Mouse (Mus musculus) cerebral cortex, adult 2 months (tissue): ENCODE data around the gene Ttc9b.

Experiments used
- WGBS: fragments of 180-500 bp; shearing (Covaris S2); methylation state at CpG from one replicate; pipeline ENCODE4 v1.1.7; 2018; 5-methylcytosine and 5-hydroxymethylcytosine counted together

The Ttc9b gene

GRCm38 (mm10) chr7:27653681-27654437 is at the start of gene Ttc9b:
Ttc9b (plus strand) TSS chr7:27653915.
- WGBS = under 1% methylated on average over 61 of the region's 62 CpGs

DNA sequence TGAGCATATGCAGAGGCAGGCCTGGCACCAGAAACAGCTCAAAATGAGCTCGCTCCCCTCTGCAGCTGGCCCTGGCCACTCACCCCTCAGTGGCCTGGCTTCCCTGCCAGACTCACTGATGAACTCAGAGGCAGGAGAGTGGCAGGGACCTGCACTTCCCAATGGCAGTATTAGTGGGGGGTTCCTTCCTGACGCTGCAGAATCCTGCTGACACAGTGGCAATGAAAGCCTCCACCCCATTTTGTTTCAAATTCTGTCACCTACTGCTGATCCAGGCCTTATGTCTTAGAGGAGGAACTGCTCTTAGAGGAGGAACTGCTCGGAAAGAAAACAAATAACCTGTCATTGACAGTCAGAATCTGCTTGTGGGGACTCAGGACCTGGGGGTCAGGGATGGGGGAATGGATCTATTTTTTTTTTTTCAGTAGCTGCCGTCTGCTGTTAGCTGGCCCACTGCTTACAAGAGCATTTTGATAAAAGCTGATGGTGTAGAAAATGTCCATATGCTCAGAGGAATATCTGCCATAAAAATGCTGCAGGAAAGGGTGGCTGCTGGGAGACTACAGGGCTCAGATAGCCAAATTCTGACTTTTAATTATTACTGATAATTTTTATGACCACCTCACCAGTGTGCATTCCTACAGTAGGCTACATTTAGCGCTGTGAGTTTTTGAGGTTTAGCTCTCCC is 48.9 kb upstream of the Ttc9b start:
- WGBS = 23% methylated on average over 5 of the region's 5 CpGs

DNA sequence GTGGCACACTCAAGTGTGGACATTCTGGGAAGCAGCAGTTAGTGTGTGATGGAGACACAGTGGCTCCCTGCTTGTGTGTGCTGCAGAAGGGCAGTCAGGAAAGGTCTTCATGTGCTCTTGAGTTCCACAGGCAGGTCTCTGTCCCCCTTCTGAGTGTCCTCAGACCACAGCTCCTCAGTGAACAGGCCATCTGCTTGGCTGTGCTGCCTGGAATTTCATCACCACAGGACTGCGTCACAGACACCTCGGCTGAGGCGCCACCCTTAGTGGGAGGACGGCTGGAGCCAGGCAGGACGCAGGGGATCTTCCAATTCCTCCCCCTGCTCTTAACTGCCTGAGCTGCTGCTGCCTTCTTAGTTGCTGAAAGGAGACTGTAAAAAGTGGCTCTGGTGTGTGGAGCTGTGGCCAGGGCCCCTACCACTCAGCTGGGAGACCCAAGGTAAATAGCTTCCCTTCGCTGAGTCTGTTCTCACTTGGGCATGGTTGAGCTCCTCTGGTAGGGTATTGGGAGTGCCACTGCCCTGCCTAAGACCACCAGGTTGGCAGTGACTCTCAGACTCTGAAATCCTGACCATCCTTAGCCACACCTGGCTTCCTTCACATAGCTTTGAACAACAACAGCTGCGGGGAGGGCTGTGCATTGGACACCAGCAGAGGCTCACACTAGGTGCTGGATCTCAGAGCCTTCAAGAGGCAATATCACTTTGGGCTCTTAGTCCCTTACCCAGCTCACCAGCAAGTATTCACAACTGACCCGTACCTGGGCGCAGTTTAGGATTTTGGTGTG is 48.0 kb upstream of the Ttc9b start:
- WGBS = 46% methylated on average over 9 of the region's 9 CpGs

DNA sequence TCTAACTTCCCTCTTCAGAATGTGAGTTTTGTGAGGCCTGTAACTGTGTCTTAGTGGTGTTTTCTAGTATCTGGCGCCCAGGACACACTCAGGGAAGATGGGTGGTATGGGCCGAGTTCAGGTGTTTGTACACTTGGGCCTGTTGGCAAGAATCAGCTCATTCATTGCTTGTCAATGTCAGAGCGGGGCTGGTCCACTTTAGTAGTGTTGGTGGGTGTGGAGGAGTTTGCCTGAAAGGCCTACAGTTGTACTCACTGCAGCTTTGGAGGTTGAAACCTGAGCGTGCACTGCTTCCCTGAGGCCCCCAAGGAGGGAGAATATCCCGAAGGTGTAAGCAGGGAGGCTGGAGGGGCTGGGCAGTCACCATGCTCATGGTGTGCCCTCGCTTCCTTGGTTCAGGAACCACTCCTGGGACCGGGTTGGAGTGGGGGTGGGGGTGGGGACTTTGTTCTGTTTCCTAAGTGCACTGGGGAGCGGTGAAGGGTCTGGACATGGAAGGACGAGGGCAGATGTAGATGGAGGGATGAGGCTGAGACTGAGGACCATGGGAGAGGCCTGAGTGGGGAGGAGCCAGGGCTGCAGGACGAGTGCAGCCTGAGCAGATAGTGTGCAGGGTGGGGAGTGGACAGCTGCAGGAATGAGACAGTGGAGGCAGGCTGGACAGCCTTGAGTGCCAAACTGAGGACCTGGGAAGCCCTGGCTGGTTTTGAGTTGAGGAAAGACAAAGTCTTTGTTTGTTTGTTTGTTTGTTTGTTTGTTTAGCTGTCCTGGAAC is 47.0 kb upstream of the Ttc9b start:
- WGBS = 56% methylated on average over 10 of the region's 10 CpGs

GRCm38 (mm10) chr7:27607580-27607979 is 46.1 kb upstream of the Ttc9b start:
- WGBS = 34% methylated on average over 5 of the region's 5 CpGs

DNA sequence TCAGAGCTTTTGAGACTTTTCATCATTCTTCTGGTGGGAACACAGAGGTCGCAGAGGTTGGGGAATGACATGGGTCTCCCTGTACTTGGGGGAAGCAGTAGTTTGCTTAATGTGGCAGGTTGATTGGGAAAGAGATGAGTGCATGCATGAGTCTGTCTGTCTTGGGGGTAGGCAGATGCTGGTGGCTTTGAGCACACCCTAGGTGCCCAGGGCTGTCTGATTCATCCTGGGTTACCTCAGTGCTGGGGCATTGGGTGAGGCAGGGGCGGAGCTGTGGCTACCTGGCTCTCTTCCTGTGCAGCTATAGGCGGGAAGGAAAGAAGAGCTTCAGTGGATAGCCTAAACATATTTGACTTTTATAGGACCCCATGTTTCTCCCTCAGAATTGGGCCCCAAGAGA is 45.6 kb upstream of the Ttc9b start:
- 89% methylated on average over 3 of the region's 3 CpGs for WGBS

DNA sequence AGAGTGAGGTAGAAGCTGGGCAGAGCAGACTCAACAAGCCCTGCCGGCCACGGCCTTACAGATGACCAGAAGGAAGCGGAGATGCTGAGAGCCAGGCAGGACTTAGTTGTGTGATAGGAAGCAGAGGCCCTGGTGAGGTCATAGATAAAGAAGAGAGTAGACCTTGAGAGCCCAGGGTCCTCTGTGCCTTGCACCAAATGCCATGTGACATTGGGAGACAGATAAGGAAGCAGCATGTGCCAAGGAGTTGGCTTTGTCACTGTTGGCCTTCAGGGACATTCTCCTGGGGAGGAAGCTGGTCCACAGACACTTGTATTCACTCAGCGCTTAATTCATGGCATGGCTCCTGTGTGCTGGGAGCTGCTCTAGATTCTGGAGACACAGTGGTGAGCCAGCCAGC is 44.4 kb upstream of the Ttc9b start:
- 80% methylated on average over 4 of the region's 4 CpGs for WGBS

DNA sequence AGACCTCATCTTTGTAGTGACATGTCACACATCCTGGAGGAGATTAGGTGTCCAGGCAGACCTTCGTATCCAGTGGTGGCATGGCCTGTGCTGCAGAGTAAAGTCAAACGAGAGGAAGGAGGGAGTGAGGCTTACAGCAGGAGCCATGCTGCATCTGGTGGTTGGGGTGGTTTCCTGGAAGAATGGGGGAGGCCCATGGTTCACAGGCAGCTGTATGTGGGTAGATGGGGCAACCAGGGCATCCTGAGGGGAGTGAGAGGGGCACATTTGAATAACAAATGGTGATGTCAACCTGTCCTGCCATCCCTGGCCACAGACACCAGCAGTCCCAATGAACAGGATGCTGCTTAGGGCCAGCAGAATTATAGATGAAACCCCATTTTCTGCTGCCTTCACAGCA is 44.0 kb upstream of the Ttc9b start:
- WGBS = 80% methylated on average over 2 of the region's 2 CpGs

- 67% methylated on average over 3 of the region's 3 CpGs for WGBS
Measured at GRCm38 (mm10) chr7:27610370-27610769, 43.3 kb upstream of the Ttc9b start.

DNA sequence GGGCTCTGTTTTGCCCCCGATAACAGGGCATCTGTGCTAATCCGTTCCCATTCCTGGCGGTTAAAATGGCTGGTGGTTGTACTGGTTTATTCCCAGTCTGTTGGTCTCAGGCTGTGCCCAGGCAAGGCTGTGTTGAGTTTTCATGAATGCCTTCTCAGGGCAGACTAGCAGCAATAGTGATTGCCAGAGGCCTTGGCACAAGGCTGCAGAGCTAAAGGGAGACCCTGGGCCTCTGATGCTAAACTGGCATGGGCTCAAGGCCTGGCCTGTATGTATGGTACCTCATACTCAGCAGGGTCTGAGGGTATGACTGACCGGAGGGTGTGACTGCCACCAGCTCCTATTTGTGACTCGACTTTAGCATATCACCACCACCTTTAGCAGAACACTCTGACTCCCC is 42.8 kb upstream of the Ttc9b start:
- WGBS = 75% methylated on average over 5 of the region's 5 CpGs

DNA sequence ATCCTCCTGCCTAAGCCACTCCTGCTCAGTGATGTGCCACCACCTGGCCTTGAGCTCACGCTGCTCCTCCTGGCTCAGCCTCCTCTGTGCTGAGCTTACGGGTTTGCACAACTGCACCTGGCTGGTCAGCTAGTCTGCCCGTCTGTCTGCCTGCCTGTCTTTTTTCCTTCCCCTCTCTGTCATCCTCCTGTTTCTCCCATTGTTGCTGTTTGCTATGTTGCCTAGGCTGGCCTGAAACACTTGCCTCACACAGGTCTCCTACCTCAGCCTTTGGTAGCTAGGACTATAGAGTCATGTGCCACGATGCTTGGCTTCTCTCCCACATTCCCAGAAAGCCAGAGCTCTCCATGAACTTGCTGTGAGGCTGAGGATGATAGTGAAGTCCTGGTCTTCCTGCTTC is 40.8 kb upstream of the Ttc9b start:
- WGBS = 49% methylated on average over 4 of the region's 4 CpGs

DNA sequence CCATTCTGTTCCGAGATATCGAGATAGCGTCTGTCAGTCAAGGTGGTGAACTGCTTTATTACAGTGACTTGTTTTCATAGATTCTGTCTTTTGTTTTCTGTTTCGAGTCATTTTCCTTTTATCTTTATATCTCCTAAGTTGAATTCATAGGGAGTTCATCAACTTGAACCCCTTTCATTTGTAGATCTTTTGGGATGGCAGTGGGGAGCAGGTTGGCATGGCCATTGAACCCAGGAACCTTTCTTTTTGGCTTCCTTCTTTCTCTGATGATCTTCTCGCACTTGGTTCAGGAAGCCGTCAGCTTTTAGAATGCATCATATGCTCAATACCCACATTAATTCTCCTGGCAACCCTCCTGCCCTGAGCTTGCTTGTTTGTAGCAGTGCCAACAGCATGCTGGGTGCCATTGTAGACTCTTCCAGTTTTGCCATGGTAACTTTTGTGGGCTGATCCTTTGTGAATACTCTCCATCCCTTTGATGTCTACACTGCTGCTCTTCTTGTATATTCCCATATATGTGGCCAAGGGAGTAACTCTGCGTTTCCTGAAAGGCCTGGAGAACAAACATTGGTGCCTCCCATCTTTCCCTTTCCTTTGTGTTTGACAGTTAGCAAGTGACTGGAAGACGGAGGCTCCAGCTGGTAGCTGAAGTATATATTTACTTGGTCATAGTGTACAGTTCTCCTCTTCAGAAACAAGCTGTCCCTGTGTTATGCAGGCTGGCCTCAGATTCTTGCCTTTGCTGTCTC is 39.8 kb upstream of the Ttc9b start:
- 38% methylated on average over 8 of the region's 8 CpGs for WGBS

DNA sequence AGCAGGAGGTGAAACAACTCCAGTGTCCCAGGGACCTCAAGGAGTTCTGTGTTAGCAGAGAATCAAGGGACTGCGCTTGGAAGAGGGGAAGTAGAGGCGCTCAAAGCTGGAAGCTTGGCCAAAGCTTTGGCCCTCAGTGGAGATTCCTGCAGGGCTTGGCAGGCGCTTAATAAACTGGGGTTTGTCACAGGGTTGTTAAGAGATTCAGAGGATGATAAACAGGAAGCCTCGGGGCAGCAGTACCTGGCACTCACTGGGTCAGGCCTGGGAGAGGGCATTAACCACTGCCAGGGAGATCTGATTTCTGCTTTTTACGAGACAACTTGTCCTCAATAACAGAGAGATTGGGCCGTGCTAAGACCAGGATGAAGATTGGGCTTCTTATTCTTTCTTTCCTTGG is 32.7 kb upstream of the Ttc9b start:
- WGBS = 51% methylated on average over 6 of the region's 6 CpGs

- 70% methylated on average over 1 of the region's 1 CpGs for WGBS
Measured at GRCm38 (mm10) chr7:27622234-27622633, 31.5 kb upstream of the Ttc9b start.

GRCm38 (mm10) chr7:27627707-27628106 is 26.0 kb upstream of the Ttc9b start:
- 66% methylated on average over 7 of the region's 7 CpGs for WGBS

- 77% methylated on average over 6 of the region's 6 CpGs for WGBS
Measured at GRCm38 (mm10) chr7:27628190-27628589, 25.5 kb upstream of the Ttc9b start.

- 81% methylated on average over 7 of the region's 7 CpGs for WGBS
Measured at GRCm38 (mm10) chr7:27628816-27629215, 24.9 kb upstream of the Ttc9b start.

GRCm38 (mm10) chr7:27631439-27631838 is 22.3 kb upstream of the Ttc9b start:
- WGBS = 77% methylated on average over 4 of the region's 4 CpGs

DNA sequence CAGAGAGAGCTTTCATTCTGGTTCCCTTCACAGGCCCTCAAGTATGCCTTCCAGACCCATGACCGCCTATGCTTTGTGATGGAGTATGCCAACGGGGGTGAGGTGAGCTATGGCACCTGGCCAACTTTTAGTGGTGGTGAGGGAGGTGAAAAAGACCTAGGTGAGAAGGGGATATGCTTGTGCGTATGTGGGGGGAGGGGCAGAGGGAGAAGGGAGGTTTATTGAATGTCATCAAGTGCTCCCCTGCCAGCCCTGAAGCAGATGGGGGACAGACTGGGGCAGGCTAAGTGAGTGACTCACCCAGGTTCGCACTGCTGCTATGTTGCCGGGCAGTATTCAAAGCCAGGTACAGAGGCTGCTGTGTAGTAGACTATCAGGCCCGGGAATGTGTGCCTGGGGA is 20.5 kb upstream of the Ttc9b start:
- 75% methylated on average over 6 of the region's 6 CpGs for WGBS

DNA sequence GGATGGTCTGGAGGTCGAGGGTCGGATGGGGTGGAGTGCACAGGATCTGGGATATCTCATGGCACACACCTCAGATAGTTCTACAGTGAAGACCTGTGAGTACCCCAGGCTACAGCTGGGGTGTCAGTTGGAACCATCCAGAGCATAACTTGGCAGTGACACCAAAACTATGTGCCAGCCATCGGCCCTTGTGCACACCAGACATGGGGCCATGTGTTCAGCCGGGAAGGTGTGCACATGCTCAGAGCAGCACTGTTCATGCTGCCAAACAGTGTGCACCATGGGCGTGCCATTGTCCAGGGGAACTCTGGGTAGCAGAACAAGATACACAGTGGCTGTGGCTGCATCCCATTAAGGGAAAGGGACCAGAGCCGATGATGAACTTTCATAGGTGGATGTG is 19.0 kb upstream of the Ttc9b start:
- 84% methylated on average over 6 of the region's 6 CpGs for WGBS

DNA sequence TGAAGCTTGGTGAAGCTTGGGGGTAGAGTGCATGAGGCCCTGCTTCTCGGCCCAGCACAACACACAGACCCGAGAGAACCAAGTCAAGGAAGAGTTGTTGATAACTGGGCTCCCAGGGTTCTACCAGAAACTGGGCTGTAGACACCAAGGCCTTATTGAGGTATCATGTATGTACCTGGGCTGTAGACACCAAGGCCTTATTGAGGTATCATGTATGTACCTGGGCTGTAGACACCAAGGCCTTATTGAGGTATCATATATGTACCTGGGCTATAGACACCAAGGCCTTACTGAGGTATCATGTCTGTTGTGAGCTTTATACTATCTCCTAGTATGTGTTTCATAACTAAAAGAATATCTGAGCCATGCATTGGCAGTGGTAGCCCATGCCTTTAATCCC is 18.6 kb upstream of the Ttc9b start:
- 95% methylated on average over 2 of the region's 2 CpGs for WGBS
